Mouse (Mus musculus) embryonic facial prominence, embryonic 10.5 days (tissue): ENCODE data around the gene Chn2. TPM values are rescaled to one million over a fixed set of nuclear protein-coding genes. Genes with fewer than 3 reads are reported as not detected.
A peak's percentile ranks its signal among the peaks of the same experiment; 100 is the strongest.

Source experiments
- DNase-seq: peaks from one replicate; pipeline ENCODE4 v3.0.0-alpha.2; 2017; ENCODE audit warnings: low spot score
- H3K27ac ChIP-seq: fragments of 300-500 bp; sonication (generic); replicated peaks from 2 replicates; pipeline ENCODE4 v1.5.1; 2016; ENCODE audit warnings: mild to moderate bottlenecking
- H3K27me3 ChIP-seq: fragments of 300-500 bp; sonication (generic); replicated peaks from 2 replicates; pipeline ENCODE4 v1.6.1; 2016; ENCODE audit warnings: low read depth, mild to moderate bottlenecking; ENCODE audit not compliant: poor library complexity, severe bottlenecking
- H3K36me3 ChIP-seq: fragments of 300-500 bp; sonication (generic); replicated peaks from 2 replicates; pipeline ENCODE4 v1.6.1; 2016; ENCODE audit warnings: mild to moderate bottlenecking, moderate library complexity
- H3K4me1 ChIP-seq: fragments of 300-500 bp; sonication (generic); 2 replicates; pipeline ENCODE4 v1.6.1; 2016
- H3K4me3 ChIP-seq: fragments of 300-500 bp; sonication (generic); 2 replicates; pipeline ENCODE4 v1.5.1; 2016; ENCODE audit warnings: mild to moderate bottlenecking, moderate library complexity
- H3K9me3 ChIP-seq: fragments of 300-500 bp; sonication (generic); 2 replicates; pipeline ENCODE4 v1.6.1; 2016; ENCODE audit warnings: mild to moderate bottlenecking
- WGBS: fragments of 180-500 bp; shearing (Covaris S2); methylation state at CpG from one replicate; pipeline ENCODE4 v1.1.7; 2016; 5-methylcytosine and 5-hydroxymethylcytosine counted together
- polyA plus RNA-seq: library from polyadenylated mRNA; unstranded; fragments of >200 nt; fragmentation: Nextera tagmentation; extraction: Ambion mirVana; gene quantifications from 2 replicates; pipeline ENCODE4 v1.2.1, GENCODE M21; 2016

The Chn2 gene
- polyA plus RNA-seq, 1 experiment from 2014 or later: 11.3 TPM

GRCm38 (mm10) chr6:54265384-54265783, 226.0 kb downstream of the Chn2 start:
- Histone ChIP-seq H3K27me3 (no peaks in the 10 kb centered on the region; the same call in 1 of the 2 replicates), H3K4me1 (peaks cover 6% of the 10 kb centered on the region; the same call in 1 of the 2 replicates), H3K36me3 (no peaks in the 10 kb centered on the region), H3K9me3 (no peaks in the 10 kb centered on the region), H3K4me3 (no peak overlapping the region), H3K27ac (no peak overlapping the region)
- DNase-seq: no peak
- 93% methylated on average over 6 of the region's 6 CpGs for WGBS

GRCm38 (mm10) chr6:54272556-54273378, 233.4 kb downstream of the Chn2 start:
- H3K4me1 ChIP-seq: peaks cover 65% of the 10 kb centered on the region
- no peaks in the 10 kb centered on the region for H3K36me3 ChIP-seq
- peaks cover 17% of the 10 kb centered on the region; the same call in 1 of the 2 replicates for H3K27me3 ChIP-seq
- DNase-seq: peak; percentile 52
- no peaks in the 10 kb centered on the region for H3K9me3 ChIP-seq
- WGBS: 39% methylated on average over 14 of the region's 14 CpGs
- H3K4me3 ChIP-seq: peak overlapping the region; percentile 37
- peak overlapping the region; percentile 82 for H3K27ac ChIP-seq

GRCm38 (mm10) chr6:54273379-54273730, 234.0 kb downstream of the Chn2 start:
- 36% methylated on average over 6 of the region's 6 CpGs for WGBS

GRCm38 (mm10) chr6:54277234-54277633, 237.9 kb downstream of the Chn2 start:
- H3K27ac ChIP-seq: peak overlapping the region; percentile 32; the same call in 1 of the 2 replicates
- no peak for DNase-seq
- peaks cover 62% of the 10 kb centered on the region for H3K4me1 ChIP-seq
- no peaks in the 10 kb centered on the region for H3K9me3 ChIP-seq
- no peaks in the 10 kb centered on the region for H3K36me3 ChIP-seq
- no peak overlapping the region for H3K4me3 ChIP-seq
- peaks cover 14% of the 10 kb centered on the region for H3K27me3 ChIP-seq
- WGBS: 89% methylated on average over 4 of the region's 4 CpGs

More at GRCm38 (mm10) chr6:54273379-54273730, 234.0 kb downstream of the Chn2 start:
- H3K4me3 ChIP-seq: peak overlapping the region; percentile 37
- no peaks in the 10 kb centered on the region for H3K36me3 ChIP-seq
- peaks cover 71% of the 10 kb centered on the region for H3K4me1 ChIP-seq
- no peaks in the 10 kb centered on the region for H3K9me3 ChIP-seq
- DNase-seq: no peak
- peaks cover 17% of the 10 kb centered on the region; the same call in 1 of the 2 replicates for H3K27me3 ChIP-seq
- peak overlapping the region; percentile 82 for H3K27ac ChIP-seq

GRCm38 (mm10) chr6:54277828-54278227, 238.5 kb downstream of the Chn2 start:
- H3K4me3 ChIP-seq: no peak overlapping the region
- H3K27ac ChIP-seq: peak overlapping the region; percentile 32; the same call in 1 of the 2 replicates
- no peaks in the 10 kb centered on the region for H3K36me3 ChIP-seq
- H3K4me1 ChIP-seq: peaks cover 56% of the 10 kb centered on the region
- no peaks in the 10 kb centered on the region for H3K9me3 ChIP-seq
- WGBS: 39% methylated on average over 5 of the region's 5 CpGs
- DNase-seq: peak; percentile 40
- H3K27me3 ChIP-seq: peaks cover 15% of the 10 kb centered on the region

GRCm38 (mm10) chr6:54278613-54279012, 239.3 kb downstream of the Chn2 start:
- Histone ChIP-seq H3K9me3 (no peaks in the 10 kb centered on the region), H3K36me3 (no peaks in the 10 kb centered on the region), H3K4me1 (peaks cover 48% of the 10 kb centered on the region), H3K4me3 (no peak overlapping the region), H3K27ac (0 out of 2 replicates have a peak overlapping the region, but pooled peaks have one; percentile 14), H3K27me3 (peaks cover 18% of the 10 kb centered on the region)
- 80% methylated on average over 2 of the region's 2 CpGs for WGBS
- DNase-seq: no peak

GRCm38 (mm10) chr6:54279391-54279790, 240.0 kb downstream of the Chn2 start:
- H3K27me3 ChIP-seq: peaks cover 18% of the 10 kb centered on the region
- H3K27ac ChIP-seq: no peak overlapping the region
- H3K36me3 ChIP-seq: no peaks in the 10 kb centered on the region
- H3K4me1 ChIP-seq: peaks cover 41% of the 10 kb centered on the region
- DNase-seq: no peak
- no peak overlapping the region for H3K4me3 ChIP-seq
- WGBS: 62% methylated on average over 11 of the region's 11 CpGs
- no peaks in the 10 kb centered on the region for H3K9me3 ChIP-seq

- no peak for DNase-seq
- Histone ChIP-seq H3K27ac (no peak overlapping the region), H3K9me3 (no peaks in the 10 kb centered on the region), H3K4me1 (peaks cover 34% of the 10 kb centered on the region), H3K36me3 (no peaks in the 10 kb centered on the region), H3K27me3 (peaks cover 19% of the 10 kb centered on the region), H3K4me3 (no peak overlapping the region)
- 88% methylated on average over 6 of the region's 6 CpGs for WGBS
Measured at GRCm38 (mm10) chr6:54280248-54280647, 240.9 kb downstream of the Chn2 start.

GRCm38 (mm10) chr6:54283299-54283698, 243.9 kb downstream of the Chn2 start:
- H3K4me1 ChIP-seq: peaks cover 12% of the 10 kb centered on the region
- H3K9me3 ChIP-seq: no peaks in the 10 kb centered on the region
- WGBS: 22% methylated on average over 1 of the region's 1 CpGs
- no peak overlapping the region for H3K27ac ChIP-seq
- DNase-seq: no peak
- H3K36me3 ChIP-seq: no peaks in the 10 kb centered on the region
- H3K27me3 ChIP-seq: peaks cover 24% of the 10 kb centered on the region
- H3K4me3 ChIP-seq: no peak overlapping the region

GRCm38 (mm10) chr6:54284167-54284711, 244.9 kb downstream of the Chn2 start:
- 91% methylated on average over 12 of the region's 12 CpGs for WGBS
- no peak for DNase-seq
- Histone ChIP-seq H3K27me3 (peaks cover 24% of the 10 kb centered on the region), H3K9me3 (no peaks in the 10 kb centered on the region), H3K27ac (no peak overlapping the region), H3K4me3 (no peak overlapping the region), H3K4me1 (peaks cover 4% of the 10 kb centered on the region; the same call in 1 of the 2 replicates), H3K36me3 (no peaks in the 10 kb centered on the region)

GRCm38 (mm10) chr6:54286813-54287212, 247.5 kb downstream of the Chn2 start:
- no peaks in the 10 kb centered on the region for H3K36me3 ChIP-seq
- no peaks in the 10 kb centered on the region for H3K4me1 ChIP-seq
- H3K27ac ChIP-seq: no peak overlapping the region
- H3K9me3 ChIP-seq: no peaks in the 10 kb centered on the region
- no peak overlapping the region for H3K4me3 ChIP-seq
- peaks cover 20% of the 10 kb centered on the region for H3K27me3 ChIP-seq
- WGBS: 86% methylated on average over 5 of the region's 5 CpGs
- DNase-seq: no peak

- peaks cover 13% of the 10 kb centered on the region; the same call in 1 of the 2 replicates for H3K27me3 ChIP-seq
- DNase-seq: no peak
- H3K9me3 ChIP-seq: no peaks in the 10 kb centered on the region
- WGBS: 62% methylated on average over 10 of the region's 10 CpGs
- H3K36me3 ChIP-seq: no peaks in the 10 kb centered on the region
- no peak overlapping the region for H3K4me3 ChIP-seq
- no peaks in the 10 kb centered on the region for H3K4me1 ChIP-seq
- H3K27ac ChIP-seq: no peak overlapping the region
Measured at GRCm38 (mm10) chr6:54289774-54290500, 250.6 kb downstream of the Chn2 start.
